Mouse (Mus musculus): ENCODE measurements around the gene Exosc6. TPM values are rescaled to one million over a fixed set of nuclear protein-coding genes. Genes with fewer than 3 reads are reported as not detected.
"Not testable (repeated sequence)": the region's sequence is repeated elsewhere in the genome, so short reads cannot be mapped to it uniquely, and the experiment has no call there.

The Exosc6 gene
- polyA plus RNA-seq, 1 experiment from 2014 or later, result 6.4 TPM

- H3K4me1 ChIP-seq (ENCODE audit: control insufficient read depth, insufficient read depth, low read length), result peaks cover 13% of the 10 kb centered on the region
- H3K4me2 ChIP-seq (ENCODE audit: low read depth, low read length), result peak within 1 kb of the TSS; percentile 79
- peak within 1 kb of the TSS; percentile 82 for H3K9ac ChIP-seq (ENCODE audit: low read length)
- peak within 1 kb of the TSS; percentile 62 for H3K27ac ChIP-seq (ENCODE audit: low read length)
- peak; percentile 92 for ATAC-seq (replicated peaks; ENCODE audit: extremely low read depth, insufficient read depth, low FRiP score)
- H3K9me3 ChIP-seq (replicated peaks; ENCODE audit: control insufficient read depth, low read length), result no peaks in the 10 kb centered on the region
- no peaks in the 10 kb centered on the region for H3K36me3 ChIP-seq (ENCODE audit: control insufficient read depth, insufficient read depth)
- 7% methylated on average over 44 of the region's 72 CpGs for WGBS
- H3K4me3 ChIP-seq (ENCODE audit: low read length), result peak within 1 kb of the TSS; percentile 65
- no peaks in the 10 kb centered on the region for H3K27me3 ChIP-seq (ENCODE audit: control insufficient read depth, insufficient read depth, low read length)
These were observed 38.0 kb downstream of the Exosc6 start, which contains the start of gene Pdpr for GRCm38 (mm10) chr8:111093865-111094718. TSS of gene Pdpr (plus strand) at chr8:111094630.

GRCm38 (mm10) chr8:111094719-111095302, 38.7 kb downstream of the Exosc6 start:
- H3K4me2 ChIP-seq (ENCODE audit: low read depth, low read length), result peak overlapping the region; percentile 75
- peak overlapping the region; percentile 77 for H3K9ac ChIP-seq (ENCODE audit: low read length)
- not testable (repeated sequence) for H3K36me3 ChIP-seq (ENCODE audit: control insufficient read depth, insufficient read depth); H3K27me3 ChIP-seq (ENCODE audit: control insufficient read depth, insufficient read depth, low read length); H3K9me3 ChIP-seq (replicated peaks; ENCODE audit: control insufficient read depth, low read length)
- H3K27ac ChIP-seq (ENCODE audit: low read length), result peak overlapping the region; percentile 62
- under 1% methylated on average over 43 of the region's 69 CpGs for WGBS
- peak; percentile 64 for ATAC-seq (replicated peaks; ENCODE audit: extremely low read depth, insufficient read depth, low FRiP score)
- H3K4me1 ChIP-seq (ENCODE audit: control insufficient read depth, insufficient read depth, low read length), result peaks cover 13% of the 10 kb centered on the region
- H3K4me3 ChIP-seq (ENCODE audit: low read length), result peak overlapping the region; percentile 65

Small RNA genes within 50 kb of the gene (microRNA-seq; reads per million reads assigned to microRNA genes)
- gene Gm24103 (not detected), gene Mir3473d (0.59 reads per million)

Other genes starting within 250 kb of the Exosc6 start
- 61.5 and 66.4 TPM in 2 replicates for gene Cog4, start 209.7 kb upstream of the Exosc6 start, polyA plus RNA-seq (2015; fragmentation: Nextera tagmentation; extraction: Ambion mirVana)
- 82.8 and 88.1 TPM in 2 replicates for gene Sf3b3, start 209.6 kb upstream of the Exosc6 start, polyA plus RNA-seq (2015; fragmentation: Nextera tagmentation; extraction: Ambion mirVana)
- 5.7 and 7.2 TPM in 2 replicates for gene Fuk, start 153.9 kb upstream of the Exosc6 start, polyA plus RNA-seq (2015; fragmentation: Nextera tagmentation; extraction: Ambion mirVana)
- 14.5 and 15.4 TPM in 2 replicates for gene St3gal2, start 136.4 kb upstream of the Exosc6 start, polyA plus RNA-seq (2015; fragmentation: Nextera tagmentation; extraction: Ambion mirVana)
- gene Ddx19a, start 58.5 kb upstream of the Exosc6 start, polyA plus RNA-seq (2015; fragmentation: Nextera tagmentation; extraction: Ambion mirVana), result 8.4 and 10.3 TPM in 2 replicates
- 4.0 and 4.4 TPM in 2 replicates for gene Ddx19b, start 24.6 kb upstream of the Exosc6 start, polyA plus RNA-seq (2015; fragmentation: Nextera tagmentation; extraction: Ambion mirVana)
- gene Aars, start 23.2 kb upstream of the Exosc6 start, polyA plus RNA-seq (2015; fragmentation: Nextera tagmentation; extraction: Ambion mirVana), result 35.3 and 35.5 TPM in 2 replicates
- gene Clec18a, start 36.1 kb downstream of the Exosc6 start, polyA plus RNA-seq (2015; fragmentation: Nextera tagmentation; extraction: Ambion mirVana), result 0.11 TPM in 1 of 2 replicates, not detected in the other
- 10.3 and 13.6 TPM in 2 replicates for gene Pdpr, start 38.3 kb downstream of the Exosc6 start, polyA plus RNA-seq (2015; fragmentation: Nextera tagmentation; extraction: Ambion mirVana)
- gene Glg1, start 202.9 kb downstream of the Exosc6 start, polyA plus RNA-seq (2015; fragmentation: Nextera tagmentation; extraction: Ambion mirVana), result 55.7 and 58.6 TPM in 2 replicates
- gene Rfwd3, start 243.9 kb downstream of the Exosc6 start, polyA plus RNA-seq (2015; fragmentation: Nextera tagmentation; extraction: Ambion mirVana), result 38.5 and 39.8 TPM in 2 replicates

Measured in heart, embryonic 16.5 days (tissue).